Mouse (Mus musculus) liver, postnatal 0 days (tissue): Measurements from ENCODE around the gene Slc48a1.

Source experiments
- CTCF ChIP-seq: sonication (generic); IDR thresholded peaks from 2 replicates; pipeline ENCODE4 v1.5.1; 2016; ENCODE audit warnings: antibody characterized with exemption, low read depth
- EP300 ChIP-seq: IDR thresholded peaks from 2 replicates; pipeline ENCODE4 v1.6.1; 2016; ENCODE audit warnings: antibody characterized with exemption, low read depth, mild to moderate bottlenecking

DNA sequence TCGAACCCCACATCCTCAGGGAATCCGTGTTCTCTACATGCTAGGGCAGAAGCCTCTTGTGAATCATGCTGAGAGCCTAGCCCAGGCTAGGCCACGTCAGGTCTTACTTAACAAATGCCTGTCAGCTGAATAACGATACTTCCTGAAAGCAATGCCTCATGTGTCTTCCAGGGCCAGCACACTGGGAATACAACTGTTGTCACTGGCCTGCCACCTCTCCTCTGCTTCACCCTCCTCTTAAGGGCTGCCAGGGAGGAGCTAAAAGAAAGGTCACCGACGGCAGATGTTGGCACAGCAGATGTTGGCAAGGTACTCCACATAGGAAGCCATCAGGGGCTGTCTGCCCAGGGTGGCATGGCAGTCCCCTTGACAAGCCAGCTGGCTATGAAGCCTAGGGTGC is 45.7 kb downstream of the Slc48a1 start:
- no peak for TF ChIP-seq EP300
- no peak for TF ChIP-seq CTCF
